Mouse (Mus musculus) hindbrain, embryonic 11.5 days (tissue): ENCODE results near the gene Meltf. TPM values are rescaled to one million over a fixed set of nuclear protein-coding genes. Genes with fewer than 3 reads are reported as not detected.
A peak's percentile ranks its signal among the peaks of the same experiment; 100 is the strongest.

Source experiments
- ATAC-seq: fragments of 200-750 bp; cut with Nextera tagmentation; 2 replicates; pipeline ENCODE4 v1.8.0; 2017; ENCODE audit warnings: mild to moderate bottlenecking, moderate TSS enrichment, moderate library complexity; ENCODE audit not compliant: low FRiP score
- DNase-seq: peaks from one replicate; pipeline ENCODE4 v3.0.0-alpha.2; 2015; ENCODE audit warnings: low spot score
- H3K27ac ChIP-seq: fragments of 300-500 bp; sonication (generic); 2 replicates; pipeline ENCODE4 v1.5.1; 2014; ENCODE audit warnings: mild to moderate bottlenecking, low read depth, low read length
- H3K27me3 ChIP-seq: fragments of 300-500 bp; sonication (generic); 2 replicates; pipeline ENCODE4 v1.6.1; 2014; ENCODE audit warnings: mild to moderate bottlenecking, low read length, moderate library complexity, mixed read lengths; ENCODE audit not compliant: control insufficient read depth, insufficient read depth
- H3K36me3 ChIP-seq: fragments of 300-500 bp; sonication (generic); 2 replicates; pipeline ENCODE4 v1.6.1; 2014; ENCODE audit warnings: mild to moderate bottlenecking, low read length, moderate library complexity, mixed read lengths; ENCODE audit not compliant: control insufficient read depth, insufficient read depth
- H3K4me1 ChIP-seq: fragments of 300-500 bp; sonication (generic); replicated peaks from 2 replicates; pipeline ENCODE4 v1.6.1; 2014; ENCODE audit warnings: low read length, mixed read lengths; ENCODE audit not compliant: control insufficient read depth, insufficient read depth
- H3K4me2 ChIP-seq: fragments of 300-500 bp; sonication (generic); replicated peaks from 2 replicates; pipeline ENCODE4 v1.6.1; 2014; ENCODE audit warnings: mild to moderate bottlenecking, low read depth, low read length
- H3K4me3 ChIP-seq: fragments of 300-500 bp; sonication (generic); 2 replicates; pipeline ENCODE4 v1.5.1; 2014; ENCODE audit warnings: low read depth, low read length
- H3K9ac ChIP-seq: fragments of 300-500 bp; sonication (generic); 2 replicates; pipeline ENCODE4 v1.6.1; 2014; ENCODE audit warnings: low read depth, low read length
- H3K9me3 ChIP-seq: fragments of 300-500 bp; sonication (generic); 2 replicates; pipeline ENCODE4 v1.6.1; 2016; ENCODE audit warnings: low read length; ENCODE audit not compliant: control insufficient read depth
- WGBS: fragments of 180-500 bp; shearing (Covaris S2); extraction: QIAGEN DNeasy Blood & Tissue Kit; methylation state at CpG from one replicate; pipeline ENCODE4 v1.1.7; 2014; 5-methylcytosine and 5-hydroxymethylcytosine counted together
- polyA plus RNA-seq: library from polyadenylated mRNA; unstranded; fragments of >200 nt; fragmentation: Nextera tagmentation; extraction: Ambion mirVana; gene quantifications from 2 replicates; pipeline ENCODE4 v1.2.1, GENCODE M21; 2014

Meltf gene
- polyA plus RNA-seq, 1 experiment from 2014 or later: not detected

- no peaks in the 10 kb centered on the region for H3K27me3 ChIP-seq
- H3K36me3 ChIP-seq: no peaks in the 10 kb centered on the region
- H3K4me3 ChIP-seq: no peak overlapping the region
- H3K27ac ChIP-seq: no peak overlapping the region
- WGBS: 90% methylated on average over 8 of the region's 8 CpGs
- DNase-seq (no peak), ATAC-seq (no peak)
- H3K9ac ChIP-seq: no peak overlapping the region
- no peaks in the 10 kb centered on the region for H3K9me3 ChIP-seq
- no peak overlapping the region for H3K4me2 ChIP-seq
- no peaks in the 10 kb centered on the region for H3K4me1 ChIP-seq
Measured at GRCm38 (mm10) chr16:31903239-31903638, 24.6 kb downstream of the Meltf start.

- Histone ChIP-seq H3K9ac (no peak overlapping the region), H3K36me3 (no peaks in the 10 kb centered on the region), H3K27me3 (no peaks in the 10 kb centered on the region), H3K4me1 (no peaks in the 10 kb centered on the region), H3K9me3 (no peaks in the 10 kb centered on the region), H3K27ac (no peak overlapping the region), H3K4me2 (no peak overlapping the region), H3K4me3 (no peak overlapping the region)
- DNase-seq (no peak), ATAC-seq (no peak)
- 75% methylated on average over 4 of the region's 4 CpGs for WGBS
Measured at GRCm38 (mm10) chr16:31905331-31905730, 26.7 kb downstream of the Meltf start.

- Histone ChIP-seq H3K4me3 (no peak overlapping the region), H3K36me3 (no peaks in the 10 kb centered on the region), H3K4me1 (no peaks in the 10 kb centered on the region), H3K27ac (no peak overlapping the region), H3K4me2 (peak overlapping the region; percentile 20; the same call in 1 of the 2 replicates), H3K9me3 (no peaks in the 10 kb centered on the region), H3K9ac (peak overlapping the region; percentile 17; the same call in 1 of the 2 replicates), H3K27me3 (no peaks in the 10 kb centered on the region)
- 38% methylated on average over 19 of the region's 20 CpGs for WGBS
- ATAC-seq: no peak
- DNase-seq: peak; percentile 23
Measured at GRCm38 (mm10) chr16:31905891-31906825, 27.5 kb downstream of the Meltf start.

GRCm38 (mm10) chr16:31906896-31907295, 28.3 kb downstream of the Meltf start:
- Histone ChIP-seq H3K9me3 (no peaks in the 10 kb centered on the region), H3K4me1 (no peaks in the 10 kb centered on the region), H3K4me2 (peak overlapping the region; percentile 20; the same call in 1 of the 2 replicates), H3K36me3 (no peaks in the 10 kb centered on the region), H3K4me3 (no peak overlapping the region), H3K27ac (no peak overlapping the region), H3K27me3 (no peaks in the 10 kb centered on the region), H3K9ac (peak overlapping the region; percentile 17; the same call in 1 of the 2 replicates)
- peak; percentile 46 for DNase-seq
- WGBS: 17% methylated on average over 9 of the region's 9 CpGs
- no peak for ATAC-seq

GRCm38 (mm10) chr16:31908959-31909358, 30.3 kb downstream of the Meltf start:
- Histone ChIP-seq H3K9ac (no peak overlapping the region), H3K27me3 (no peaks in the 10 kb centered on the region), H3K4me3 (no peak overlapping the region), H3K36me3 (no peaks in the 10 kb centered on the region), H3K27ac (no peak overlapping the region), H3K4me1 (no peaks in the 10 kb centered on the region), H3K9me3 (no peaks in the 10 kb centered on the region), H3K4me2 (no peak overlapping the region)
- ATAC-seq: no peak
- WGBS: 55% methylated on average over 11 of the region's 11 CpGs
- DNase-seq: no peak

- Histone ChIP-seq H3K4me2 (no peak overlapping the region), H3K36me3 (no peaks in the 10 kb centered on the region), H3K9me3 (no peaks in the 10 kb centered on the region), H3K4me1 (no peaks in the 10 kb centered on the region), H3K4me3 (no peak overlapping the region), H3K27me3 (no peaks in the 10 kb centered on the region), H3K9ac (no peak overlapping the region), H3K27ac (no peak overlapping the region)
- ATAC-seq (no peak), DNase-seq (no peak)
- 84% methylated on average over 10 of the region's 10 CpGs for WGBS
Measured at GRCm38 (mm10) chr16:31910281-31910847, 31.8 kb downstream of the Meltf start.

GRCm38 (mm10) chr16:31917776-31918175, 39.2 kb downstream of the Meltf start:
- no peaks in the 10 kb centered on the region for H3K9me3 ChIP-seq
- H3K27me3 ChIP-seq: no peaks in the 10 kb centered on the region
- H3K4me1 ChIP-seq: no peaks in the 10 kb centered on the region
- no peak overlapping the region for H3K27ac ChIP-seq
- H3K4me3 ChIP-seq: no peak overlapping the region
- H3K9ac ChIP-seq: no peak overlapping the region
- no peak for DNase-seq
- WGBS: 63% methylated on average over 11 of the region's 11 CpGs
- H3K36me3 ChIP-seq: no peaks in the 10 kb centered on the region
- no peak for ATAC-seq
- no peak overlapping the region for H3K4me2 ChIP-seq

- 6% methylated on average over 14 of the region's 14 CpGs for WGBS
- Histone ChIP-seq H3K9me3 (no peaks in the 10 kb centered on the region), H3K4me3 (no peak overlapping the region), H3K9ac (no peak overlapping the region), H3K4me1 (no peaks in the 10 kb centered on the region), H3K27me3 (no peaks in the 10 kb centered on the region), H3K27ac (no peak overlapping the region), H3K4me2 (0 out of 2 replicates have a peak overlapping the region, but pooled peaks have one; percentile 7), H3K36me3 (no peaks in the 10 kb centered on the region)
- ATAC-seq: no peak
- DNase-seq: peak; percentile 93
Measured at GRCm38 (mm10) chr16:31918248-31918724, 39.7 kb downstream of the Meltf start.
